Mouse (Mus musculus): ENCODE results near the gene Chil1.

Gene Chil1

GRCm38 (mm10) chr1:134182025-134182424 lies at the start of gene Chil1:
Chil1 (plus strand) TSS chr1:134182176.
- in situ Hi-C loops (cut with MboI, MseI): no loop called here

- in situ Hi-C loops (cut with MboI, MseI): no loop called here
Observed at GRCm38 (mm10) chr1:134133316-134133715, 48.7 kb upstream of the Chil1 start.

- in situ Hi-C loops (cut with MboI, MseI): no loop called here
Observed at GRCm38 (mm10) chr1:134136351-134136750, 45.6 kb upstream of the Chil1 start.

GRCm38 (mm10) chr1:134138424-134138823 lies 43.6 kb upstream of the Chil1 start:
- in situ Hi-C loops (cut with MboI, MseI): no loop called here

GRCm38 (mm10) chr1:134142363-134142794 lies 39.6 kb upstream of the Chil1 start:
- in situ Hi-C loops (cut with MboI, MseI): no loop called here

GRCm38 (mm10) chr1:134146066-134146465 lies 35.9 kb upstream of the Chil1 start:
- in situ Hi-C loops (cut with MboI, MseI): no loop called here

GRCm38 (mm10) chr1:134150076-134150475 lies 31.9 kb upstream of the Chil1 start:
- in situ Hi-C loops (cut with MboI, MseI): loop anchor here (5.0 kb wide), 2 partner anchors 82 to 182 kb away; partner anchors contain the start of gene Ppfia4

- in situ Hi-C loops (cut with MboI, MseI): loop anchor here (5.0 kb wide), 2 partner anchors 82 to 182 kb away; partner anchors contain the start of gene Ppfia4
Observed at GRCm38 (mm10) chr1:134150745-134151144, 31.2 kb upstream of the Chil1 start.

- in situ Hi-C loops (cut with MboI, MseI): loop anchor here (5.0 kb wide), 2 partner anchors 80 to 180 kb away; partner anchors contain the start of gene Ppfia4
Observed at GRCm38 (mm10) chr1:134151655-134152412, 30.1 kb upstream of the Chil1 start.

GRCm38 (mm10) chr1:134152626-134153590 lies 29.1 kb upstream of the Chil1 start:
- in situ Hi-C loops (cut with MboI, MseI): loop anchor here (5.0 kb wide), 2 partner anchors 79 to 179 kb away; partner anchors contain the start of gene Ppfia4

- in situ Hi-C loops (cut with MboI, MseI): loop anchor here (5.0 kb wide), 2 partner anchors 78 to 178 kb away; partner anchors contain the start of gene Ppfia4
Observed at GRCm38 (mm10) chr1:134154121-134154520, 27.9 kb upstream of the Chil1 start.

GRCm38 (mm10) chr1:134154655-134155054 lies 27.3 kb upstream of the Chil1 start:
- in situ Hi-C loops (cut with MboI, MseI): loop anchor here (5.0 kb wide), 2 partner anchors 78 to 178 kb away; partner anchors contain the start of gene Ppfia4

- in situ Hi-C loops (cut with MboI, MseI): no loop called here
Observed at GRCm38 (mm10) chr1:134160404-134160803, 21.6 kb upstream of the Chil1 start.

GRCm38 (mm10) chr1:134161399-134161798 lies 20.6 kb upstream of the Chil1 start:
- in situ Hi-C loops (cut with MboI, MseI): no loop called here

- in situ Hi-C loops (cut with MboI, MseI): no loop called here
Observed at GRCm38 (mm10) chr1:134162510-134163225, 19.3 kb upstream of the Chil1 start.

GRCm38 (mm10) chr1:134163476-134163875 lies 18.5 kb upstream of the Chil1 start:
- in situ Hi-C loops (cut with MboI, MseI): no loop called here

- in situ Hi-C loops (cut with MboI, MseI): no loop called here
Observed at GRCm38 (mm10) chr1:134164454-134164853, 17.5 kb upstream of the Chil1 start.

- in situ Hi-C loops (cut with MboI, MseI): no loop called here
Observed at GRCm38 (mm10) chr1:134166547-134166946, 15.4 kb upstream of the Chil1 start.

GRCm38 (mm10) chr1:134167416-134168305 lies 14.3 kb upstream of the Chil1 start:
- in situ Hi-C loops (cut with MboI, MseI): no loop called here

- in situ Hi-C loops (cut with MboI, MseI): no loop called here
Observed at GRCm38 (mm10) chr1:134168567-134168966, 13.4 kb upstream of the Chil1 start.
